Mouse (Mus musculus): ENCODE measurements around the gene Gm11214.

- TF ChIP-seq EP300 (IDR thresholded peaks at IDR 0.05; ENCODE audit: low read depth), result no peak
- no peak for TF ChIP-seq CTCF (IDR thresholded peaks at IDR 0.05; ENCODE audit: low read depth)
Measured at GRCm38 (mm10) chr4:63675128-63675527, 11.9 kb upstream of the Gm11214 start.
